Mouse (Mus musculus) WW6 (cell line): ENCODE data around the gene Pdzd2.

Source experiments
- DNase-seq: peaks from one replicate; pipeline ENCODE4 v3.0.0-alpha.2; 2013; ENCODE audit warnings: low read depth, low spot score

The Pdzd2 gene

GRCm38 (mm10) chr15:12667760-12668520, 71.8 kb downstream of the Pdzd2 start:
- no peak for DNase-seq

- DNase-seq = no peak
Measured at GRCm38 (mm10) chr15:12665946-12666345, 73.8 kb downstream of the Pdzd2 start.

GRCm38 (mm10) chr15:12663351-12663750, 76.4 kb downstream of the Pdzd2 start:
- no peak for DNase-seq

GRCm38 (mm10) chr15:12660320-12660719, 79.4 kb downstream of the Pdzd2 start:
- no peak for DNase-seq

GRCm38 (mm10) chr15:12655959-12656662, 83.6 kb downstream of the Pdzd2 start:
- no peak for DNase-seq

GRCm38 (mm10) chr15:12655316-12655715, 84.4 kb downstream of the Pdzd2 start:
- DNase-seq = no peak

GRCm38 (mm10) chr15:12652336-12653031, 87.2 kb downstream of the Pdzd2 start:
- DNase-seq = no peak

- DNase-seq = no peak
Measured at GRCm38 (mm10) chr15:12650236-12650635, 89.5 kb downstream of the Pdzd2 start.

- no peak for DNase-seq
Measured at GRCm38 (mm10) chr15:12649674-12650073, 90.0 kb downstream of the Pdzd2 start.

GRCm38 (mm10) chr15:12649131-12649530, 90.6 kb downstream of the Pdzd2 start:
- no peak for DNase-seq

- no peak for DNase-seq
Measured at GRCm38 (mm10) chr15:12640755-12641154, 99.0 kb downstream of the Pdzd2 start.

- no peak for DNase-seq
Measured at GRCm38 (mm10) chr15:12639776-12640175, 99.9 kb downstream of the Pdzd2 start.

GRCm38 (mm10) chr15:12639181-12639580, 100.5 kb downstream of the Pdzd2 start:
- DNase-seq = no peak

- DNase-seq = no peak
Measured at GRCm38 (mm10) chr15:12638370-12639030, 101.2 kb downstream of the Pdzd2 start.

- no peak for DNase-seq
Measured at GRCm38 (mm10) chr15:12637511-12637910, 102.2 kb downstream of the Pdzd2 start.

- DNase-seq = no peak
Measured at GRCm38 (mm10) chr15:12636386-12636785, 103.3 kb downstream of the Pdzd2 start.

- DNase-seq = no peak
Measured at GRCm38 (mm10) chr15:12634921-12635320, 104.8 kb downstream of the Pdzd2 start.

GRCm38 (mm10) chr15:12629164-12629563, 110.6 kb downstream of the Pdzd2 start:
- no peak for DNase-seq

- no peak for DNase-seq
Measured at GRCm38 (mm10) chr15:12628451-12628850, 111.3 kb downstream of the Pdzd2 start.

GRCm38 (mm10) chr15:12626930-12627329, 112.8 kb downstream of the Pdzd2 start:
- no peak for DNase-seq

GRCm38 (mm10) chr15:12626166-12626565, 113.6 kb downstream of the Pdzd2 start:
- no peak for DNase-seq

- DNase-seq = no peak
Measured at GRCm38 (mm10) chr15:12625524-12625923, 114.2 kb downstream of the Pdzd2 start.
